Mouse (Mus musculus) layer of hippocampus, postnatal 10 days (tissue): ENCODE measurements around the gene Polr2h. TPM values are rescaled to one million over a fixed set of nuclear protein-coding genes. Genes with fewer than 3 reads are reported as not detected.

Experiments used
- DNase-seq, 2 experiments: peaks; one replicate each; pipeline ENCODE4 v3.0.0; 2021; ENCODE audit warnings: low spot score in 2 of 2
- total RNA-seq, 2 experiments: library from RNA; stranded (reverse); gene quantifications; 2 replicates each; pipeline ENCODE4 v1.2.3; 2021

Polr2h gene
- total RNA-seq, 2 experiments from 2014 or later: 23.2 to 27.7 TPM

- peak in 1 of 2 experiments; percentile 38 for DNase-seq
Measured at GRCm38 (mm10) chr16:20765244-20765643, 47.8 kb downstream of the Polr2h start.

Other genes with a start within 250 kb of the Polr2h start
- gene Eif2b5, start 218.8 kb upstream of the Polr2h start, total RNA-seq: 10 to 100 TPM; 59.6 to 61.7 TPM
- gene Dvl3, start 200.7 kb upstream of the Polr2h start, total RNA-seq: 10 to 100 TPM; 83.1 to 87.2 TPM
- gene Ap2m1, start 182.2 kb upstream of the Polr2h start, total RNA-seq: 100 to 1,000 TPM; 893 to 941 TPM
- 10 to 100 TPM; 61.3 to 90.1 TPM for gene Abcf3, start 169.1 kb upstream of the Polr2h start, total RNA-seq
- 10 to 100 TPM; 44.4 to 45.6 TPM for gene Vwa5b2, start 128.2 kb upstream of the Polr2h start, total RNA-seq
- 1 to 10 TPM; 2.9 TPM for gene Eef1akmt4, start 106.1 kb upstream of the Polr2h start, total RNA-seq
- under 1 TPM in 1 of 2 experiments, not detected in 1; 0.53 TPM for gene Gm49333, start 106.1 kb upstream of the Polr2h start, total RNA-seq
- gene Alg3, start 105.9 kb upstream of the Polr2h start, total RNA-seq: 10 to 100 TPM; 12.4 to 14.0 TPM
- gene Camk2n2, start 96.4 kb upstream of the Polr2h start, total RNA-seq: 100 to 1,000 TPM; 143 to 153 TPM
- gene Ece2, start 87.8 kb upstream of the Polr2h start, total RNA-seq: 10 to 100 TPM; 29.5 to 33.8 TPM
- 100 to 1,000 TPM; 248 to 270 TPM for gene Psmd2, start 66.0 kb upstream of the Polr2h start, total RNA-seq
- 100 to 1,000 TPM; 349 to 379 TPM for gene Eif4g1, start 49.4 kb upstream of the Polr2h start, total RNA-seq
- gene Fam131a, start 24.4 kb upstream of the Polr2h start, total RNA-seq: 100 to 1,000 TPM; 298 to 325 TPM
- 10 to 100 TPM; 41.4 to 50.7 TPM for gene Clcn2, start 81 bp downstream of the Polr2h start, total RNA-seq
- 10 to 100 TPM; 25.1 TPM for gene Chrd, start 15.5 kb downstream of the Polr2h start, total RNA-seq
- 1 to 10 TPM; 3.7 to 4.3 TPM for gene Thpo, start 16.8 kb downstream of the Polr2h start, total RNA-seq